Mouse (Mus musculus) liver, adult 2 months (tissue): ENCODE results near the gene Prss48. TPM values are rescaled to one million over a fixed set of nuclear protein-coding genes. Genes with fewer than 3 reads are reported as not detected.
"Not testable (repeated sequence)": the region's sequence is repeated elsewhere in the genome, so short reads cannot be mapped to it uniquely, and the experiment has no call there.

ENCODE experiments used
- DNase-seq: peaks from one replicate; pipeline ENCODE4 v3.0.0-alpha.2; 2011; ENCODE audit warnings: low read depth, low spot score; ENCODE audit errors: extremely low read depth
- H3K27ac ChIP-seq: fragments of 200-500 bp; replicated peaks from 2 replicates; pipeline ENCODE4 v1.5.1; 2012; ENCODE audit warnings: low read depth, mild to moderate bottlenecking, control low read depth, inconsistent platforms, low read length; ENCODE audit not compliant: insufficient read depth
- H3K27me3 ChIP-seq: fragments of 200-500 bp; 2 replicates; pipeline ENCODE4 v1.6.1; 2012; ENCODE audit warnings: mild to moderate bottlenecking, moderate library complexity, low read length, inconsistent platforms; ENCODE audit not compliant: control insufficient read depth, insufficient read depth
- H3K36me3 ChIP-seq: fragments of 200-500 bp; 2 replicates; pipeline ENCODE4 v1.6.1; 2012; ENCODE audit warnings: low read length, inconsistent platforms; ENCODE audit not compliant: control insufficient read depth, insufficient read depth
- H3K4me1 ChIP-seq: fragments of 200-500 bp; 2 replicates; pipeline ENCODE4 v1.6.1; 2011; ENCODE audit warnings: low read length; ENCODE audit not compliant: control insufficient read depth, insufficient read depth
- H3K4me3 ChIP-seq: fragments of 200-500 bp; 2 replicates; pipeline ENCODE4 v1.5.1; 2011; ENCODE audit warnings: low read depth, mild to moderate bottlenecking, control low read depth, low read length, moderate library complexity; ENCODE audit not compliant: insufficient read depth
- H3K79me2 ChIP-seq: fragments of 200-500 bp; 2 replicates; pipeline ENCODE4 v1.6.1; 2012; ENCODE audit warnings: inconsistent platforms, mild to moderate bottlenecking, low read length, moderate library complexity; ENCODE audit not compliant: control insufficient read depth, insufficient read depth
- H3K9ac ChIP-seq: fragments of 200-500 bp; 2 replicates; pipeline ENCODE4 v1.6.1; 2012; ENCODE audit warnings: low read depth, mild to moderate bottlenecking, control low read depth, inconsistent platforms, low read length
- CTCF ChIP-seq: fragments of 200-500 bp; IDR thresholded peaks from 2 replicates; pipeline ENCODE4 v1.5.1; 2011; ENCODE audit warnings: low read depth, low read length, control low read depth
- POLR2A ChIP-seq: fragments of 200-500 bp; IDR thresholded peaks from 2 replicates; pipeline ENCODE4 v1.6.1; 2011; ENCODE audit warnings: low read length, control low read depth; ENCODE audit not compliant: insufficient read depth; ENCODE audit errors: extremely low read depth
- WGBS: fragments of 180-500 bp; shearing (Covaris S2); methylation state at CpG from one replicate; pipeline ENCODE4 v1.1.7; 2018; 5-methylcytosine and 5-hydroxymethylcytosine counted together
- polyA plus RNA-seq: library from polyadenylated mRNA; depleted of rRNA; stranded (reverse); fragments of >200 nt; gene quantifications from 2 replicates; pipeline ENCODE4 v1.2.3, GENCODE M21; 2012
- total RNA-seq: library from RNA; depleted of rRNA; stranded (reverse); fragments of >200 nt; gene quantifications from 2 replicates; pipeline ENCODE4 v1.2.3, GENCODE M21; 2014

Gene Prss48
- total and polyA plus RNA-seq, 2 experiments: not detected

DNA sequence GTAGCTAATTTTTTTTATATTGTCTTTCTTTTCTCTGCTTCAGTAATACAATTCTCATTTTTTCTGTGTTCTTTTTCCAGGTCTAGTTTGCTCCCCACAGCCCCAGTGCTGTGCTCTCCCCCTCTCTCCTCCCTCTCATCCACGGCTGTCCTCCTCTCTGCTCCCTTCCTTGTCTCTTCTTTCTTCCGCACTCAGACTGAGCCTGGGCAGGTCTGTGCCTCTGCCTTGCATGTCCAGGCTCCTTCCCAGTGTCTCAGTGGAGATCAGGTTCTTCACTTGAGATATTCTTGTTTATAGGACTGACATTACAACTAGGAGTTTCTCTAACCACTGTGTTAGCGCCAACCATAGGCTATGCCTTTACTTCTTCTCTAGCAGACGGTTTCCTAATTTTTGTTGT is 7.6 kb downstream of the Prss48 start:
- Histone ChIP-seq H3K27me3 (no peaks in the 10 kb centered on the region), H3K9ac (no peak overlapping the region), H3K36me3 (peaks cover 3% of the 10 kb centered on the region), H3K79me2 (peaks cover 35% of the 10 kb centered on the region), H3K27ac (no peak overlapping the region), H3K4me1 (peaks cover 22% of the 10 kb centered on the region), H3K4me3 (no peak overlapping the region)
- no peak for DNase-seq
- TF ChIP-seq POLR2A (no peak), CTCF (no peak)
- WGBS: 99% methylated on average over 4 of the region's 4 CpGs

DNA sequence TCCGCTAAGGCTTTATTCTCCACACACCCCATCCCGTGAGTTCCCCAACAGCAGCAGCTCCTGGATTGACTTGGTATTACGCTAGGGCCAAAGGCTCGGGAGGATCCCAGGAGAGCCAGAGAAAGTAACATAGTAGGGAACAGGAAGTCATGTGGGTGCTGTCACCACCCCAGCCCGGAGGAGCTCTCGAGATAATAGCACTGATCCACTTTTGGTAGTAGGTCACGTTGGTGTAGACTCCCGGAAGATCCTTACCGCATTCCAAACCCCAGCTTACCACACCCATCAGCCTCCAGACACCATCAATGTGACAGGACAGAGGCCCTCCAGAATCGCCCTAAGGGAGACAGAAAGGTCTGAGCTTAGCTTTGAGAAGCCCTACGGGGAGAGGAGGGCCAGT is 8.5 kb downstream of the Prss48 start:
- TF ChIP-seq CTCF (no peak), POLR2A (no peak)
- H3K36me3 ChIP-seq: peaks cover 2% of the 10 kb centered on the region
- H3K9ac ChIP-seq: no peak overlapping the region
- DNase-seq: no peak
- H3K4me1 ChIP-seq: peaks cover 21% of the 10 kb centered on the region
- WGBS: 70% methylated on average over 11 of the region's 11 CpGs
- peaks cover 33% of the 10 kb centered on the region for H3K79me2 ChIP-seq
- H3K4me3 ChIP-seq: no peak overlapping the region
- H3K27me3 ChIP-seq: no peaks in the 10 kb centered on the region
- no peak overlapping the region for H3K27ac ChIP-seq

DNA sequence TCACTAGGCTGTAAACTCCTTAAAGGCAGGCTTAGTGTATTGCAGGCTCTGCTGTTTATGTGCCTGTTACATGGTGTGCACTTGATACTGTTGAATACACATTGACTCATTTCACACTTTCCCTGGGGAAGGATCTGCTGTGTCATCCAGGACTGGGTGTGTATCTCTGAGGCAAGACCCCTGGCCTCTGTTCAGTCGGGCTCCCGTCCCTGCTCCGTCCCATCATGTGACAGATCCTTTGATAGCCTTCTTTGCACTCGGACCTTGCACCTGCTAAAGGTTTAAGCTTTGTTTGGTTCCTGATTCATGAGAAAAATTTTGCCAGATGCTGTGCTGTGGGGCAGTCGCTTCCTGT is 10.5 kb downstream of the Prss48 start:
- no peak for TF ChIP-seq CTCF
- TF ChIP-seq POLR2A: no peak
- Histone ChIP-seq H3K27me3 (no peaks in the 10 kb centered on the region), H3K4me3 (no peak overlapping the region), H3K4me1 (peaks cover 24% of the 10 kb centered on the region), H3K9ac (no peak overlapping the region), H3K27ac (no peak overlapping the region; the same call in 1 of the 2 replicates), H3K79me2 (peaks cover 37% of the 10 kb centered on the region), H3K36me3 (peaks cover 6% of the 10 kb centered on the region; the same call in 1 of the 2 replicates)
- 18% methylated on average over 5 of the region's 5 CpGs for WGBS
- DNase-seq: peak; percentile 80

DNA sequence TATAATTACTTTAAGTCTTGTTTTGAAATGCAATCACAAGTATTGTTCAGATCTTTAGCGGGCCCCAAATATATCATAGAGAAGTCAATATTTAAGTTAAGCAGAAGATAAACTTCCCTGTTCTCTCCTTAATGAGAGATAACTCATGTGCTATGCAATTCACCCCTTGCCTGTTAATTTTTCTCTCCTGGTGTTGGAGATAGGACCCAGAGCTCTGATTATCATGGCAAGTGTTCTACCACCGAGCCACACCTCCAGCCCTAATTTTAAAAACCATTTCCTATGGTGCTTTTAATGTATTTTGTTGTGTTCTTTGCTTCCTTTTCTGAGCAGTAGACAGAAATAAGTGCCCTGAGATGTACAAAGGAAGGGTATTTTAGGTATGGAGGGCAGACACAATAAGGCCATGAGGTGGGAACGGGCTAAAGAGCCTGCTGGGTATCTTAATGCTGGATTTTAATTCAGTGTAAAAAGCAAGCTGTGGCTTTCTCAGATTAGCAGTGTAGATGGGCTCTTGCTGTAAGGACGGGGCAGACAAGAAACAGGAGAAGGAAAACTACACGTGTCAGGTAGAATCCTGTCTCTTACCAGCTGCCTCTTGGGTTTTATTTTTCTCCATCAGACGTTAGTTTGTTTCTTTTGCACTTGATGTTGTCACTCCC is 11.0 kb downstream of the Prss48 start:
- Histone ChIP-seq H3K27ac (peak overlapping the region; percentile 50; the same call in 1 of the 2 replicates), H3K4me3 (no peak overlapping the region), H3K36me3 (peaks cover 6% of the 10 kb centered on the region; the same call in 1 of the 2 replicates), H3K9ac (no peak overlapping the region), H3K79me2 (peaks cover 33% of the 10 kb centered on the region), H3K4me1 (peaks cover 22% of the 10 kb centered on the region), H3K27me3 (no peaks in the 10 kb centered on the region)
- no peak for TF ChIP-seq POLR2A
- no peak for TF ChIP-seq CTCF
- no peak for DNase-seq
- WGBS: 71% methylated on average over 6 of the region's 6 CpGs

DNA sequence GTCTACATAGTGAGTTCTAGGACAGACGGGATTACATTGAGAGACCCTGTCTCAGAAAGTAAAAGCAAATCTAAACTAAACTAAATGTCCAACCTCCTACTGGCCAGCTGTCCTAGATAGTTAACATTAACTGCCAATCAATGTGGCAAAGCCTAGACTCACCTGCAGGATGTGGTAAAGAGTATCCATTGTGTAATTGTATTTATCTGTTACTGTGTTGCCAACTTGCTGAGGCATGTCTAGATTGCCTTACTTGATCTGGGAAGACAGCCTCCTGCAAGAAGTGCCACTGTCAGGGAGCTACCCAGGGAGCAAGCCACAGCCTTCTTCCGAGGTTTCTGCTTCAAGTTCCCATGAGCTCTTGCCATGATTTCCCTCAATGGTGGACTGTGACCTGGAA is 15.1 kb downstream of the Prss48 start:
- no peaks in the 10 kb centered on the region for H3K27me3 ChIP-seq
- no peak overlapping the region for H3K4me3 ChIP-seq
- WGBS: 51% methylated on average over 2 of the region's 2 CpGs
- H3K9ac ChIP-seq: no peak overlapping the region
- DNase-seq: peak; percentile 79
- peak overlapping the region; percentile 61 for H3K27ac ChIP-seq
- peaks cover 32% of the 10 kb centered on the region for H3K4me1 ChIP-seq
- TF ChIP-seq CTCF (peak; percentile 20; the same call in 1 of the 2 replicates), POLR2A (no peak)
- peaks cover 4% of the 10 kb centered on the region; the same call in 1 of the 2 replicates for H3K36me3 ChIP-seq
- H3K79me2 ChIP-seq: peaks cover 45% of the 10 kb centered on the region

DNA sequence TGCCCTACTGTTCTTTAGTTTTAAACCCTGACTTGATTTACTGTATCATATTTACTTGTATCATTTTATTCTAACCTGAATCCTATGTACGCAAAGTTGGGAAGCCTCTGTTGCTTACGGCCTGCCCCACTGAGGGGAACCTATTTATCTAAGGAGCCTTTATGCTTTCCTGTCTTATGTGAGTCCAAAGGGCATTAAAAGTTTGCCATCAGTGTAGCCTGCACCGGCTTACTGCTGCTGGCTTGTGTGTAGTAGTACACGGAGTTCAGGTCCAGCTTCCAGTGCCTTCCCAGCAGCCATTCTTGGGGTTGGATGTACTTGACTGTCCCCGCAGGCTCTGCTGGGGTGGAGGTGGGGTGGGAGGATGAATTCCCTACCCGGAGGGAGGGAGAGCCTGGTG is 17.8 kb downstream of the Prss48 start:
- no peak overlapping the region for H3K4me3 ChIP-seq
- WGBS: 46% methylated on average over 6 of the region's 6 CpGs
- TF ChIP-seq CTCF (no peak), POLR2A (no peak)
- peaks cover 16% of the 10 kb centered on the region for H3K4me1 ChIP-seq
- H3K9ac ChIP-seq: no peak overlapping the region
- peak overlapping the region; percentile 10; the same call in 1 of the 2 replicates for H3K27ac ChIP-seq
- H3K36me3 ChIP-seq: peaks cover 9% of the 10 kb centered on the region; the same call in 1 of the 2 replicates
- DNase-seq: peak; percentile 52
- no peaks in the 10 kb centered on the region for H3K27me3 ChIP-seq
- H3K79me2 ChIP-seq: peaks cover 56% of the 10 kb centered on the region

DNA sequence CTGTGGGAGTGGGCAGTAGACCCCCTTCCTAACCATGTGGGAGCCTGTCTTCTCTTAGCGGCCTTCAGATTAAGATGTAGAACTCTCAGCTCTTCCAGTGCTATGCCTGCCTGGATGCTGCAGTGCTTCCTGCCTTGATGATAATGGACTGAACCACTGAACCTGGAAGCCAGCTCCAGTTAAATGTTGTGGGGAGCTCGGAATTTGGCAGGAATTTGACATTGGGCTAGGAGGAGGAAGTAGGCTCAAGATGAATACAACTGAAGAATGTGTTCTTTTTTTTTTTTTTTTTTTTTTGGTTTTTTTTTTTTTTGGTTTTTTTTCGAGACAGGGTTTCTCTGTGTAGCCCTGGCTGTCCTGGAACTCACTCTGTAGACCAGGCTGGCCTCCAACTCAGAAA is 20.5 kb downstream of the Prss48 start:
- not testable (repeated sequence) for DNase-seq, H3K4me3 ChIP-seq, H3K27ac ChIP-seq, H3K36me3 ChIP-seq, H3K9ac ChIP-seq, H3K27me3 ChIP-seq
- 78% methylated on average over 3 of the region's 3 CpGs for WGBS
- peaks cover 17% of the 10 kb centered on the region for H3K4me1 ChIP-seq
- H3K79me2 ChIP-seq: peaks cover 53% of the 10 kb centered on the region
